Mouse (Mus musculus): ENCODE results near the gene Herpud1.
A peak's percentile ranks its signal among the peaks of the same experiment; 100 is the strongest.

Gene Herpud1

DNA sequence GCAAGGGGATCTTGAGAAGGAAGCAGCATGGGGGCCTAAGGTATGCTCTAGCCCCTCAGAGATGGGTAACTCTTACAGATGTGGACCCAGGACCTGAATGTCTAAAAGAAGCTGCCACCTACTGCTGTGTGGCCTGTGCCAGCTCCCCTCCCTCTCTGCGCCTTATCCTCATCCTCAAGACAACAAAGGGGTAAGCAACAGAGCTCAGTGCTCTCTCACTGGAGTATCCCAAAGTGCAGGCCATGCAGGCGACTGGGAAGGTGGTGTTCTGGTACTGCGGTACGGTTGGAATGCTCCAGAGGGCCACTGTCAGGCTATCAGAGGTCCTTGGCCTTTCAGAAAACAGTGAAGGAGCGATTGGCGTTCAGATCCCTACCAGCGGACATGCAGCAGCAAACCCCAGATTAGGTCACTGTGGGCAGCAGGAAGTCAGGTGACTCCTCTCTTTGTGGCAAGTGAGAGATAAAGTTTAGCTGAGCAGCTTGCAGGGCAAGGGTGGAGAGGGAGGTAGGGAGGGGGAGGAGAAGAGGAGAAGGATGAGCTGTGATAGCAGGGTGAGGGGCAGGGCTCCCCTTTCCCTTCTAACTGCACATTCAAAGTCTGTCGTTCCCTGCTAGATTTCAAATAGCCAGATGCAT, 22.3 kb downstream of the Herpud1 start:
- DNase-seq (ENCODE audit: low spot score): no peak

DNA sequence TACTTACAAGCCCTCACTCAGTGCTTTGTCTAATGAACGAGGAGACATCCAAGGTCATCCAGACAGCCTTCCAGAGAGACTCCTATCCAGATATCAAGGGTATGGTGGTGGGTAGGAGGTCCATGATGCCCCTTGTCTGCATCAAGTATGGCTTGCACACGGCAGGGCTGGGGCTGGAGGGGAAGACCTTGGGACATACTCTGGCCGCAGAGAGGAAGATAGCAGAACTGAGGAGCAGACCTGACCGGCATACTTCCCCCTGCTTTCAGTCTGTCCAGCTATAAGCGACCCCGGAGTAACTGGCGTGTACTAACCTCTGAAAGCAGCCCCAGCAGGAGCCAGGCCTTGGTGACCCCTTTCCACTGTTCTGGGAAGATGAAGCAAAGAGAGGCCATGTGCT, 23.3 kb downstream of the Herpud1 start:
- DNase-seq (ENCODE audit: low spot score): no peak

DNA sequence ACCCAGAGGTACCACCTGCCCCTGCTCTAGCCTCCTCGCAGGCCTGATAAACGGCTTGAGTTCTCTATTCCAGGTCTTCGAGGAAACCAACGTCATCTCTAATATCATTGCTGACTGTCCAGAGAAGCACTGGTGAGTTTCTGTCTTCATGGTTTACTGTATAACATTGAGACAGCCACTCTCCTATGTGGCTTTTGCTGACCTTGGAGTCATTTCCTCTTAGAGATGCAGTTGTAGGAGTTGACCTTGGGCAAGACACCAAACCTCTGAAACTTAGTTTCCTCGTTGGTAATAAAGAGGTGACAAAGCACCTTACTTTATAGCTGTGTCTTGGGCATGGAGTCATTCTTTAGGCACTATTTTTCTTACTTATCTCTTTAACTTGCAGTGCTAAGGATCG, 26.3 kb downstream of the Herpud1 start:
- DNase-seq (ENCODE audit: low spot score): no peak

- no peak for DNase-seq (ENCODE audit: low spot score)
Observed at GRCm38 (mm10) chr8:94413509-94413908, 27.3 kb downstream of the Herpud1 start.

DNA sequence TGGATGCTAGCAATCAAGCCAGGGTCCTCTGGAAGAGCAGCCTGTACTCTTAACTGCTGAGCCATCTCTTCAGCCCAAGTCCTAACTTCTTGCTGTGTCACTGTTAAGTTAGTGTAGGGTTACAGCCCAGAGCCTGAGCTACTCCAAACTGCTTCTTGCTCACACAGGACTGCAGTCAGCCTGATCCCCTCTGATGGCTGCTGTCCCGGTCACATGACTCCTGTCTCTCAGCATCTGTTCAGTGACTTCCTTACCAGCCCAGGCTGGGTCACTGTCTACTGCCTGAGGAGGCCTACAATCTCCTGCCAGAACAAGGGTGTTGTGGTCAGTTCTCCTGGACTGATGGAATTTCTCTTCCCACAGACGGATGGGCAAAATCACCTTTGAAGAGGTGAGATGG, 29.0 kb downstream of the Herpud1 start:
- DNase-seq (ENCODE audit: low spot score): no peak

DNA sequence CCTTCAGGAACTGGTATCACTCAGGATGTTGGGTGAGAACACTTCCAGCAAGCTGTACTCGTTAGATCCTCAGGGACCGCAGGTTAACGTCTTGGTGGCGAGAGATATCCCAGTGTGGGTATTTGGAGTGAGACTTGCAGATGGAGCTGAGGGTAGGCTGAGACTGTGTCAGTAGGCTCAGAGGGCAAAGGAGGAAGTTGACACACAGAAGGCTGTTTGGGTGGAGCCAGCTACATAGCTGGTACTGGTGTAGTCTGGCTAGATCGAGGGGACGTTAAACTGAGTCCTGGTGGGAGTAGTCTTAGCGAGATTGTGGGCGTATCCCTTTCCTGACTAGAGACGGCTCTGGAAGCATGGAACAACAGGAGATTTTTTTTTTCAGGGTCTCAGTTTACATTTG, 31.8 kb downstream of the Herpud1 start:
- no peak for DNase-seq (ENCODE audit: low spot score)

GRCm38 (mm10) chr8:94422270-94422669, 36.0 kb downstream of the Herpud1 start:
- DNase-seq (ENCODE audit: low spot score): no peak

DNA sequence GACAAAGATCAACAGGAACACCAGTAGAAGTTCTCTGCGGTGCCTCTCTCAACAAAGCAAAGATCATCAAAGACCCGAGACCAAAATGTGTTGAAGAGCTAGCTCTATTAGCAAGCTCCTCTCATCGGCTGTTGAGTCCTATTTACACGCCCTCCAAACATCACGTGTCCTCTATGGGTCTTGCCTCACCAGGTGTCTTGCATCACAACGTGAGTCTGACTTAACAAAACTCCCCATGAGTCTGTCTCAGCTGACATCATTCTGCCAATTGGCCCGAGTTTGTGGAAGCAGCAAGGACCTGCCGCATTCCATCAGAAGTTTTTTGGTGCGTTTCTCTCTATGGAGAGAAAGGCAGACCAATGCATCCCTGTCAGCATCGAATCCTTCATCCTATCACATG, 41.7 kb downstream of the Herpud1 start:
- DNase-seq (ENCODE audit: low spot score): no peak

- no peak for DNase-seq (ENCODE audit: low spot score)
Observed at GRCm38 (mm10) chr8:94428420-94428819, 42.2 kb downstream of the Herpud1 start.

DNA sequence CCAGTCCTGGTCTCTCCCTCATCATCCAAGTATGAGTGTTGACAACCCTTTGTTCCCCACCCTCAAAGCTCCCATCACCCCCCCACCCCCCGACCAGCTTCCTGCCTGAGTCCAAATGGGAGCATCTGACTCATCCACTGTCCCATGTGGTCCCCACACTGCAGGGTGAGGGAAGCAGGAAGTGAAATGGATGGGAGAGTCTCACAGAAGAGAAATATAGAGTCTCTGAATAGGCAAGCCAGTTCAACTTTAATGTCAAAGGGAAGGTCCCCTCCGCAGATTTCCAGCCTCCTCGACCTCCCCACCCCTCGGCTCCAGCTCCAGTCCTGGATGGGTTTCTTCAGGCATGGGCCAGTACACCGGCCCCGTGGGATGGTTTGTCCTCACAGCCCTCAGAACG, 43.1 kb downstream of the Herpud1 start:
- DNase-seq (ENCODE audit: low spot score): no peak

GRCm38 (mm10) chr8:94432212-94432611, 46.0 kb downstream of the Herpud1 start:
- no peak for DNase-seq (ENCODE audit: low spot score)

- peak; percentile 64 for DNase-seq (ENCODE audit: low spot score)
Observed at GRCm38 (mm10) chr8:94433981-94434466, 47.8 kb downstream of the Herpud1 start, which contains the start of gene Nlrc5. Gene Nlrc5, plus strand, starts transcription at chr8:94434356.

- DNase-seq (ENCODE audit: low spot score): no peak
Observed at GRCm38 (mm10) chr8:94434958-94435357, 48.7 kb downstream of the Herpud1 start.

GRCm38 (mm10) chr8:94435397-94436111, 49.3 kb downstream of the Herpud1 start:
- DNase-seq (ENCODE audit: low spot score): no peak

GRCm38 (mm10) chr8:94436112-94436572, 49.9 kb downstream of the Herpud1 start:
- DNase-seq (ENCODE audit: low spot score): no peak

- DNase-seq (ENCODE audit: low spot score): no peak
Observed at GRCm38 (mm10) chr8:94436900-94437299, 50.7 kb downstream of the Herpud1 start.

DNA sequence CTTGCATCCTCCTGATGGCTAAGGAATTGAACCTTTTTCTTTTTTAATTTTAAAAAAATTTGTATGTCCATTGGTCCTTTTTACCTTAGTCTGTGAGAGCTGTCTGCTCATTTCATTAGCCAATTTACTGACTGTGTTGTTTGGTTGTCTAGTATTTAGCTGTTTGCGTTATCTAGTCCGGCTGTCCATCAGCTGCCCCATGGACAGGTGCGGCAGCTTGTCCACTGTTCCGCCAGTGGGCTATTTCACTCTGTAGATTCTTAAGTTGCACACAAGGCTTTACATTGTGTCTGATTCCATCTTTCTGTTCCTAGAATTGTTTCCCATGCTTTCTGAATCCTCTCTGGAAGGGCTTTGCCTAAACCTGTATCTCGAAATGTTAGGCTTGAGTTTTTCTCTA, 52.4 kb downstream of the Herpud1 start:
- no peak for DNase-seq (ENCODE audit: low spot score)

DNA sequence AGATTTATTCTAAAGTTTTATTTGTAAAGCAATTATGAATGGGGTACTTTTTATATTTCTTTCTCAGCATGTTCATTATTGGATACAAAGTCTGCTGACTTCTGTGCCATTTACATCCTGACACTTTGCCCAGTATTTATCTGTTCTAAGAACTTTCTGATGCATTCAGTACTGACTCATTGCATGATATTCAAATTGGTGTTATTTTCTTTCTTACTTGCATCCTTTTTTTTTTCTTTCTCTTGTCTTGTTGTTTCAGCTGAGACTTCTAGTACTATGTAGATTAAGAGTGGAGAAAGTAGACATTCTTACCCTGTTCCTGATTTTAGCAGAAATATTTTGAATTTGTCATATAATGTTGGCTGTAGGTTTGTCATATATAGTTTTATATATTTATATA, 53.5 kb downstream of the Herpud1 start:
- DNase-seq (ENCODE audit: low spot score): peak; percentile 15

DNA sequence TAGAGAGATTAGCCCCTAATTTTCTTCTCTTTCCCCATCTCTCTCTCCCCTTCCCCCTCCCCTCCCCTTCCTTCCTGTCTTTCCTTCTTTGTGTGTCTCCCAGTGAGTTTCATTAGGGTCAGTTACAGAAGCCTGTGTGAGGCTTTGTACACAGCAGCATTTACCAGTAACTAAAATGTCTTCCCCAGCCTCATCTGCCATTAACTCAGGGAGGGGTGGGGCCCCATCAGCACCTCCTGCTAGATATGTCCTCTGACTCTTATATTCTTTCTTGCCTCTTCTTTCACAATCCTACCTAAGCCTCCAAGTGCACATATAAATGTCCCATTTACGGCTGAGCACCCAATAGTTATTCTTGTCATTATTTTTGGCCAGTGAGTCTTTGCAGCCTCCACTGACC, 54.2 kb downstream of the Herpud1 start:
- no peak for DNase-seq (ENCODE audit: low spot score)

DNA sequence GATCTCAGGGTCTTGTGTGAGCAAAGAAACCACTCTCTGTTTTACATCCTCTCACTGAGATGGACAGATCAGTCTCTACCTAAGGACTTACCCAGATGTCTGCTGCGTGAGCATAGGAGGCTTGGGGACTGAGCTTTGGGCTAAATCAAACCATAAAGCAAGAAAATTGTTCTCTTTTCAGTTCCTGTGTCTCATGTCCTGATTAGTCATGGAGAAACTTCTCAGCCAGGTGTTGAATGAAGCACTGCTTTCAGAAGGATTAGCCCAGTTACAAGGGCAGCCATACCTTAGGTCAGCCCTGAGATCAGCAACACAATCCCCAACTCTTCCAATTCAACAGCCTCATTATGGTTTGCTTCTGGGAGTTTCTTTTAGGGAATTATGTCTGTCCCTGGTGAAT, 55.4 kb downstream of the Herpud1 start:
- no peak for DNase-seq (ENCODE audit: low spot score)

GRCm38 (mm10) chr8:94443153-94443552, 56.9 kb downstream of the Herpud1 start:
- DNase-seq (ENCODE audit: low spot score): peak; percentile 10

DNA sequence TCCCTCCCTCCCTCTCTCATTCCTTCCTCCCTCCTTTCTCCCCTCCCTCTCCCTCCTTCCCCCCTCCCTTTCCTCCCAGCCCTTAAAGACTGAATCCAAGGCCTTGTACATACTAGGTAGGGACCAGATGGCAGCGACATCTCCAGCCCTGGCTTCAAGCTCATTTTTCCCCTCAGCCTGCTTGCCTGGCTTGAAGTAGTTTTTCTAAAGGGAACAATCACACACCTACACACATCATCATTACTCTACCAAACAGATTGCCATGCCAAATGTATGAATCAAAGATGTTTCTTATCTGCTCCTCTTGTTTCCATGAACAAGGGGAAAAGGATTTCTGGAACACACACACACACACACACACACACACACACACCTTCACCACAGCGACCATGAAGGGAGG, 58.2 kb downstream of the Herpud1 start:
- no peak for DNase-seq (ENCODE audit: low spot score)

All from adipocyte (in vitro differentiated cells).